Mouse (Mus musculus): ENCODE measurements around the gene Gm17018. TPM values are rescaled to one million over a fixed set of nuclear protein-coding genes. Genes with fewer than 3 reads are reported as not detected.

Gene Gm17018
- polyA plus RNA-seq, 1 experiment from 2014 or later, result 53.7 TPM

GRCm38 (mm10) chr19:45578976-45579375, 18.6 kb downstream of the Gm17018 start:
- H3K27me3 ChIP-seq, result no peaks in the 10 kb centered on the region
- no peaks in the 10 kb centered on the region for H3K9me3 ChIP-seq (replicated peaks)
- H3K4me2 ChIP-seq (replicated peaks), result no peak overlapping the region
- H3K36me3 ChIP-seq, result peaks cover 36% of the 10 kb centered on the region
- H3K4me3 ChIP-seq (replicated peaks), result no peak overlapping the region
- no peak overlapping the region for H3K9ac ChIP-seq
- H3K4me1 ChIP-seq, result peaks cover 40% of the 10 kb centered on the region
- no peak overlapping the region for H3K27ac ChIP-seq (replicated peaks)
- ATAC-seq (ENCODE audit: insufficient number of reproducible peaks, low FRiP score, low TSS enrichment, low read depth), result no peak
- WGBS, result 82% methylated on average over 12 of the region's 12 CpGs

GRCm38 (mm10) chr19:45579416-45579815, 19.0 kb downstream of the Gm17018 start:
- WGBS, result 86% methylated on average over 7 of the region's 7 CpGs
- Histone ChIP-seq H3K27ac (replicated peaks) (no peak overlapping the region), H3K4me3 (replicated peaks) (no peak overlapping the region), H3K4me1 (peaks cover 36% of the 10 kb centered on the region), H3K36me3 (peaks cover 36% of the 10 kb centered on the region), H3K9me3 (replicated peaks) (no peaks in the 10 kb centered on the region), H3K27me3 (no peaks in the 10 kb centered on the region), H3K4me2 (replicated peaks) (no peak overlapping the region), H3K9ac (no peak overlapping the region)
- ATAC-seq (ENCODE audit: insufficient number of reproducible peaks, low FRiP score, low TSS enrichment, low read depth), result no peak

GRCm38 (mm10) chr19:45580235-45580634, 19.8 kb downstream of the Gm17018 start:
- H3K9ac ChIP-seq, result no peak overlapping the region
- H3K36me3 ChIP-seq, result peaks cover 36% of the 10 kb centered on the region
- no peak for ATAC-seq (ENCODE audit: insufficient number of reproducible peaks, low FRiP score, low TSS enrichment, low read depth)
- H3K9me3 ChIP-seq (replicated peaks), result no peaks in the 10 kb centered on the region
- 61% methylated on average over 12 of the region's 12 CpGs for WGBS
- H3K27me3 ChIP-seq, result no peaks in the 10 kb centered on the region
- no peak overlapping the region for H3K4me2 ChIP-seq (replicated peaks)
- H3K4me3 ChIP-seq (replicated peaks), result no peak overlapping the region
- H3K4me1 ChIP-seq, result peaks cover 28% of the 10 kb centered on the region
- no peak overlapping the region for H3K27ac ChIP-seq (replicated peaks)

- ATAC-seq (ENCODE audit: insufficient number of reproducible peaks, low FRiP score, low TSS enrichment, low read depth), result no peak
- no peak overlapping the region for H3K4me3 ChIP-seq (replicated peaks)
- no peaks in the 10 kb centered on the region for H3K27me3 ChIP-seq
- H3K36me3 ChIP-seq, result peaks cover 36% of the 10 kb centered on the region
- 60% methylated on average over 3 of the region's 3 CpGs for WGBS
- H3K9ac ChIP-seq, result no peak overlapping the region
- no peaks in the 10 kb centered on the region for H3K9me3 ChIP-seq (replicated peaks)
- H3K4me1 ChIP-seq, result peaks cover 17% of the 10 kb centered on the region
- H3K27ac ChIP-seq (replicated peaks), result no peak overlapping the region
- no peak overlapping the region for H3K4me2 ChIP-seq (replicated peaks)
These were observed 20.8 kb downstream of the Gm17018 start for GRCm38 (mm10) chr19:45581257-45581656.

- H3K9ac ChIP-seq, result no peak overlapping the region
- ATAC-seq (ENCODE audit: insufficient number of reproducible peaks, low FRiP score, low TSS enrichment, low read depth), result no peak
These were observed 21.7 kb downstream of the Gm17018 start for GRCm38 (mm10) chr19:45582161-45582560.

GRCm38 (mm10) chr19:45583136-45583535, 22.7 kb downstream of the Gm17018 start:
- no peak overlapping the region for H3K9ac ChIP-seq
- H3K4me2 ChIP-seq (replicated peaks), result no peak overlapping the region

More at GRCm38 (mm10) chr19:45582161-45582560, 21.7 kb downstream of the Gm17018 start:
- WGBS, result 17% methylated on average over 8 of the region's 8 CpGs
- Histone ChIP-seq H3K27ac (replicated peaks) (0 out of 2 replicates have a peak overlapping the region, but pooled peaks have one; percentile 4), H3K36me3 (peaks cover 32% of the 10 kb centered on the region), H3K27me3 (no peaks in the 10 kb centered on the region), H3K4me1 (peaks cover 9% of the 10 kb centered on the region), H3K4me3 (replicated peaks) (no peak overlapping the region), H3K4me2 (replicated peaks) (no peak overlapping the region), H3K9me3 (replicated peaks) (no peaks in the 10 kb centered on the region)

GRCm38 (mm10) chr19:45584856-45585620, 24.6 kb downstream of the Gm17018 start:
- Histone ChIP-seq H3K27ac (replicated peaks) (no peak overlapping the region), H3K4me1 (peaks cover 8% of the 10 kb centered on the region), H3K4me2 (replicated peaks) (no peak overlapping the region), H3K27me3 (no peaks in the 10 kb centered on the region), H3K9ac (no peak overlapping the region), H3K4me3 (replicated peaks) (no peak overlapping the region), H3K36me3 (peaks cover 13% of the 10 kb centered on the region; the same call in 1 of the 2 replicates), H3K9me3 (replicated peaks) (no peaks in the 10 kb centered on the region)
- 46% methylated on average over 9 of the region's 9 CpGs for WGBS
- ATAC-seq (ENCODE audit: insufficient number of reproducible peaks, low FRiP score, low TSS enrichment, low read depth), result no peak

More at GRCm38 (mm10) chr19:45583136-45583535, 22.7 kb downstream of the Gm17018 start:
- Histone ChIP-seq H3K9me3 (replicated peaks) (no peaks in the 10 kb centered on the region), H3K4me1 (peaks cover 8% of the 10 kb centered on the region), H3K4me3 (replicated peaks) (no peak overlapping the region), H3K27ac (replicated peaks) (no peak overlapping the region), H3K27me3 (no peaks in the 10 kb centered on the region), H3K36me3 (peaks cover 26% of the 10 kb centered on the region)
- no peak for ATAC-seq (ENCODE audit: insufficient number of reproducible peaks, low FRiP score, low TSS enrichment, low read depth)
- 82% methylated on average over 6 of the region's 6 CpGs for WGBS

GRCm38 (mm10) chr19:45586850-45587249, 26.4 kb downstream of the Gm17018 start:
- peaks cover 13% of the 10 kb centered on the region for H3K4me1 ChIP-seq
- 51% methylated on average over 3 of the region's 3 CpGs for WGBS
- no peak overlapping the region for H3K27ac ChIP-seq (replicated peaks)
- no peak overlapping the region for H3K4me3 ChIP-seq (replicated peaks)
- no peak for ATAC-seq (ENCODE audit: insufficient number of reproducible peaks, low FRiP score, low TSS enrichment, low read depth)
- H3K9ac ChIP-seq, result no peak overlapping the region
- H3K36me3 ChIP-seq, result peaks cover 7% of the 10 kb centered on the region; the same call in 1 of the 2 replicates
- no peaks in the 10 kb centered on the region for H3K27me3 ChIP-seq
- H3K4me2 ChIP-seq (replicated peaks), result no peak overlapping the region
- H3K9me3 ChIP-seq (replicated peaks), result no peaks in the 10 kb centered on the region

GRCm38 (mm10) chr19:45587509-45588292, 27.3 kb downstream of the Gm17018 start:
- H3K27ac ChIP-seq (replicated peaks), result no peak overlapping the region
- H3K36me3 ChIP-seq, result peaks cover 7% of the 10 kb centered on the region; the same call in 1 of the 2 replicates
- 71% methylated on average over 6 of the region's 6 CpGs for WGBS
- no peak overlapping the region for H3K9ac ChIP-seq
- no peaks in the 10 kb centered on the region for H3K27me3 ChIP-seq
- peaks cover 10% of the 10 kb centered on the region; the same call in 1 of the 2 replicates for H3K4me1 ChIP-seq
- H3K9me3 ChIP-seq (replicated peaks), result no peaks in the 10 kb centered on the region
- no peak overlapping the region for H3K4me2 ChIP-seq (replicated peaks)
- ATAC-seq (ENCODE audit: insufficient number of reproducible peaks, low FRiP score, low TSS enrichment, low read depth), result no peak
- H3K4me3 ChIP-seq (replicated peaks), result no peak overlapping the region

- Histone ChIP-seq H3K9me3 (replicated peaks) (no peaks in the 10 kb centered on the region), H3K4me1 (peaks cover 18% of the 10 kb centered on the region), H3K4me2 (replicated peaks) (no peak overlapping the region), H3K27me3 (no peaks in the 10 kb centered on the region), H3K27ac (replicated peaks) (no peak overlapping the region), H3K9ac (no peak overlapping the region), H3K4me3 (replicated peaks) (no peak overlapping the region), H3K36me3 (peaks cover 7% of the 10 kb centered on the region; the same call in 1 of the 2 replicates)
- 89% methylated on average over 6 of the region's 6 CpGs for WGBS
- no peak for ATAC-seq (ENCODE audit: insufficient number of reproducible peaks, low FRiP score, low TSS enrichment, low read depth)
These were observed 29.3 kb downstream of the Gm17018 start for GRCm38 (mm10) chr19:45589761-45590160.

- no peak overlapping the region for H3K9ac ChIP-seq
- peaks cover 7% of the 10 kb centered on the region; the same call in 1 of the 2 replicates for H3K36me3 ChIP-seq
- H3K4me3 ChIP-seq (replicated peaks), result no peak overlapping the region
- H3K4me1 ChIP-seq, result peaks cover 18% of the 10 kb centered on the region
- no peak overlapping the region for H3K27ac ChIP-seq (replicated peaks)
- no peaks in the 10 kb centered on the region for H3K9me3 ChIP-seq (replicated peaks)
- 63% methylated on average over 7 of the region's 7 CpGs for WGBS
- H3K27me3 ChIP-seq, result no peaks in the 10 kb centered on the region
- ATAC-seq (ENCODE audit: insufficient number of reproducible peaks, low FRiP score, low TSS enrichment, low read depth), result no peak
- H3K4me2 ChIP-seq (replicated peaks), result no peak overlapping the region
These were observed 31.3 kb downstream of the Gm17018 start for GRCm38 (mm10) chr19:45591704-45592103.

Measured in embryonic facial prominence, embryonic 15.5 days (tissue).